Mouse (Mus musculus) intestine, embryonic 14.5 days (tissue): ENCODE results near the gene Hist3h2a. TPM values are rescaled to one million over a fixed set of nuclear protein-coding genes. Genes with fewer than 3 reads are reported as not detected.

Source experiments
- ATAC-seq: fragments of 200-750 bp; cut with Nextera tagmentation; replicated peaks from 2 replicates; pipeline ENCODE4 v1.8.0; 2017; ENCODE audit warnings: low read depth, moderate number of reproducible peaks, moderate TSS enrichment, moderate library complexity; ENCODE audit not compliant: low FRiP score, low TSS enrichment
- DNase-seq: peaks from one replicate; pipeline ENCODE4 v3.0.0-alpha.2; 2018; ENCODE audit warnings: low spot score
- H3K27ac ChIP-seq: fragments of 300-500 bp; sonication (generic); 2 replicates; pipeline ENCODE4 v1.5.1; 2014; ENCODE audit warnings: low read depth, mild to moderate bottlenecking, control low read depth
- H3K27me3 ChIP-seq: fragments of 300-500 bp; sonication (generic); replicated peaks from 2 replicates; pipeline ENCODE4 v1.6.1; 2014; ENCODE audit warnings: low read length, control low read depth; ENCODE audit not compliant: control insufficient read depth, insufficient read depth
- H3K36me3 ChIP-seq: fragments of 300-500 bp; sonication (generic); 2 replicates; pipeline ENCODE4 v1.6.1; 2014; ENCODE audit warnings: low read length, control low read depth; ENCODE audit not compliant: control insufficient read depth, insufficient read depth
- H3K4me1 ChIP-seq: fragments of 300-500 bp; sonication (generic); replicated peaks from 2 replicates; pipeline ENCODE4 v1.6.1; 2014; ENCODE audit warnings: low read length, control low read depth, mixed read lengths; ENCODE audit not compliant: control insufficient read depth, insufficient read depth
- H3K4me2 ChIP-seq: fragments of 300-500 bp; sonication (generic); 2 replicates; pipeline ENCODE4 v1.6.1; 2014; ENCODE audit warnings: low read length
- H3K4me3 ChIP-seq: fragments of 300-500 bp; sonication (generic); 2 replicates; pipeline ENCODE4 v1.5.1; 2014; ENCODE audit warnings: low read depth, low read length, control low read depth, mixed read lengths
- H3K9ac ChIP-seq: fragments of 300-500 bp; sonication (generic); 2 replicates; pipeline ENCODE4 v1.6.1; 2014; ENCODE audit warnings: mild to moderate bottlenecking, low read length
- H3K9me3 ChIP-seq: fragments of 300-500 bp; sonication (generic); 2 replicates; pipeline ENCODE4 v1.6.1; 2016; ENCODE audit warnings: low read length, control low read depth; ENCODE audit not compliant: control insufficient read depth
- WGBS: fragments of 180-500 bp; shearing (Covaris S2); extraction: QIAGEN DNeasy Blood & Tissue Kit; methylation state at CpG from one replicate; pipeline ENCODE4 v1.1.7; 2014; 5-methylcytosine and 5-hydroxymethylcytosine counted together
- polyA plus RNA-seq: library from polyadenylated mRNA; unstranded; fragments of >200 nt; fragmentation: Nextera tagmentation; extraction: Ambion mirVana; gene quantifications from 2 replicates; pipeline ENCODE4 v1.2.1, GENCODE M21; 2014

Hist3h2a gene
- 28.7 and 30.3 TPM in 2 replicates for polyA plus RNA-seq

DNA sequence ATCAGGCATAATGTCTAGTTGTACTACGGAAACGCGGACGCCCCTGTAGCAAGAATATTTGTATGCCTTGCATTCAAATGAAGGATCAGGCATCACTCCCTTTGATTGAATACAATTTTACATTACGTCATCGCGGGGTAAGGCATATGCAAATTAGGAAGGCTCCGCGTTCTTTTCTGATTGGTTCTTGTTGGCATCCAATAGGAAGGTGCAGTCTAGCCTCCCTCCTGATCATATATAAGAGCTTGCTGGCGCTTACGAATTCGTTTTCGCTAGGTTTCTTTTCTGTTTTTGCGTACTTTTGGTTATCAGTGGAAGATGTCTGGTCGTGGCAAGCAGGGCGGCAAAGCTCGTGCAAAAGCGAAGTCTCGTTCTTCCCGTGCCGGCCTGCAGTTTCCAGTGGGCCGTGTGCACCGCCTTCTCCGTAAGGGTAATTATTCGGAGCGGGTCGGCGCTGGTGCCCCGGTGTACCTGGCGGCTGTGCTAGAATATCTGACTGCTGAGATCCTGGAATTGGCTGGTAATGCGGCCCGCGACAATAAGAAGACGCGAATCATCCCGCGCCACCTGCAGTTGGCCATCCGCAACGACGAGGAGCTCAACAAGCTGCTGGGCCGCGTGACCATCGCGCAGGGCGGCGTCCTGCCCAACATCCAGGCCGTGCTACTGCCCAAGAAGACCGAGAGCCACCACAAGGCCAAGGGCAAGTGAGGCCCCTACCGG lies at the start of gene Hist3h2a, which contains the start of gene Trim17:
Hist3h2a (plus strand) TSS at position 266 of the 723 bp plus-strand sequence.
Trim17 (plus strand) TSS at position 266 of the 723 bp plus-strand sequence.
- peak; percentile 91 for ATAC-seq

DNA sequence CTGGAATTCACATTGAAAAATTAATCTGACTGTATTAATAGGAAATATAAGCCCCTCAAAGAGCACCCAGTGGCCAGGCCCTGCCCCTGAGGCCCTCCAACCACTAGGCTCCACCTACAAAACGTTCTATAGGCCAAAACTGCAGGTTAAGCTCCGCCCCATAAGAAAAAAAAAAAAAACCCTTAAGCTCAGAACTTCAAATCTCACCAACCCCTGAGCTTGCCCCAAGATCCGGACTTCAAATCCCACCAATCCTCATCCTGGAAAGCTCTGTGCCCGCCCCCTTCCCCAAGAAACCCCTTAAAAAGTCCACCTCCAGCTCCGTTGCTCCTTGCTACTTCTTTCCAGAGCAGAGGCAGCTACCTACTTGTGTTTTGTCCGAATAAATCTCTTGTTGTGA lies 49.6 kb upstream of the Hist3h2a start:
- Histone ChIP-seq H3K4me1 (peaks cover 7% of the 10 kb centered on the region; the same call in 1 of the 2 replicates), H3K9ac (no peak overlapping the region), H3K27ac (no peak overlapping the region), H3K27me3 (no peaks in the 10 kb centered on the region), H3K36me3 (peaks cover 23% of the 10 kb centered on the region), H3K4me2 (peak overlapping the region; percentile 81; the same call in 1 of the 2 replicates), H3K9me3 (no peaks in the 10 kb centered on the region), H3K4me3 (no peak overlapping the region)
- DNase-seq, result no peak
- WGBS, result 53% methylated on average over 6 of the region's 6 CpGs
- no peak for ATAC-seq

More for the DNA sequence above, at the start of gene Hist3h2a, which contains the start of gene Trim17:
- Histone ChIP-seq H3K27ac (peak within 1 kb of the TSS; percentile 100), H3K4me3 (peak within 1 kb of the TSS; percentile 80), H3K36me3 (peaks cover 19% of the 10 kb centered on the region), H3K27me3 (no peaks in the 10 kb centered on the region), H3K4me2 (peak within 1 kb of the TSS; percentile 94), H3K4me1 (peaks cover 26% of the 10 kb centered on the region), H3K9ac (peak within 1 kb of the TSS; percentile 95), H3K9me3 (no peaks in the 10 kb centered on the region)
- DNase-seq, result peak; percentile 94
- WGBS, result under 1% methylated on average over 49 of the region's 49 CpGs

DNA sequence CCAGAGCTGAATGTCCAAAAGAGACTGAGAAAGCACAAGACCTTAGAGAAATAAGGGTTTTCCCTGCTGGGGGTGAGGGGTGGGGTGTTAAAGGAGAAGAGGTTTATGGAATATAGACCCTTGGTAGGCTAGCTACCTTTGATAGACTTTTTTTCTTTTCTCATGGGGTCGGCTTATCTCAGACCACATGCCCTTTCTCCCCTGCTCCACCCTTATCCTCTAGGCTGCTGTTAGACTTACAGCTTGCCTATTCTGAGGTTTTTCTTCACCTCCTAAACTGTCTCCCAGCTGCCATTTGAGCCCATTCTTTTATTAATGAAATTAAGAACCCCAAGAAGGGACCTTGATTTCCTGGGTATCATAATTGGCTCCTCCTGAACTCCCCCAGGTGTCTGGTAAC lies 40.7 kb upstream of the Hist3h2a start:
- no peaks in the 10 kb centered on the region for H3K4me1 ChIP-seq
- H3K36me3 ChIP-seq, result no peaks in the 10 kb centered on the region
- 53% methylated on average over 1 of the region's 1 CpGs for WGBS
- no peak overlapping the region for H3K27ac ChIP-seq
- no peak overlapping the region for H3K9ac ChIP-seq
- H3K27me3 ChIP-seq, result no peaks in the 10 kb centered on the region
- H3K9me3 ChIP-seq, result no peaks in the 10 kb centered on the region
- no peak overlapping the region for H3K4me2 ChIP-seq
- no peak for ATAC-seq
- H3K4me3 ChIP-seq, result no peak overlapping the region
- DNase-seq, result no peak

DNA sequence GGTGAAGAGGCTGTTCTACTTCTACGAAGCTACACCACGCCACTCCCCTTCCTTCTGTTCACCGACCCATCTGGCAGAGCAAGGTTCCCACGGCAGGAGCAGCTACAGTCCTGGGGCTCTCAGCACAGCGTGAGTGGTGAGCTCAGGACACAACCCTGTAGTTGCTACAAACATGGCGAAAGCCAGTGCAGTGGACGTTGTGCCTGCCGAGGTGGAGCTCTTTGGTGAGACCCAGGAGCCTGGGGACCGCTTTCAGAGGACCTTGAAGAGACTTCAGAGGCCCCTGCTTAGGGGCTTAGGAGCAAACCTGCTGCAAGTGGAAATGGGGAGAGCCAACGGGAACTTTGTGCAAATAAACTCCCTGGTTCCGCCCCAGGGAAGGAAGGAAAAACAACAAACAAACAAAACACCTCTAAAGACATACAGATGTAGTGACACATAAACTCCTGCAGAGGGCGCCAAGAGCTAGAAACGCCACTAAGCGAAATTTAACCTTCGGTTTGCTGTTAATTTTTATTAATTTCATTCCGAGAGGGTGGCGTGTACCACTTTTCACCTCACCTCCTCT lies 39.9 kb upstream of the Hist3h2a start:
- WGBS, result 17% methylated on average over 17 of the region's 17 CpGs
- no peaks in the 10 kb centered on the region for H3K36me3 ChIP-seq
- DNase-seq (peak; percentile 79), ATAC-seq (0 out of 2 replicates have a peak, but pooled peaks have one; percentile 8)
- H3K4me3 ChIP-seq, result peak overlapping the region; percentile 30
- H3K9ac ChIP-seq, result peak overlapping the region; percentile 35
- no peaks in the 10 kb centered on the region for H3K4me1 ChIP-seq
- H3K27ac ChIP-seq, result no peak overlapping the region
- H3K27me3 ChIP-seq, result no peaks in the 10 kb centered on the region
- H3K4me2 ChIP-seq, result peak overlapping the region; percentile 61
- H3K9me3 ChIP-seq, result no peaks in the 10 kb centered on the region

DNA sequence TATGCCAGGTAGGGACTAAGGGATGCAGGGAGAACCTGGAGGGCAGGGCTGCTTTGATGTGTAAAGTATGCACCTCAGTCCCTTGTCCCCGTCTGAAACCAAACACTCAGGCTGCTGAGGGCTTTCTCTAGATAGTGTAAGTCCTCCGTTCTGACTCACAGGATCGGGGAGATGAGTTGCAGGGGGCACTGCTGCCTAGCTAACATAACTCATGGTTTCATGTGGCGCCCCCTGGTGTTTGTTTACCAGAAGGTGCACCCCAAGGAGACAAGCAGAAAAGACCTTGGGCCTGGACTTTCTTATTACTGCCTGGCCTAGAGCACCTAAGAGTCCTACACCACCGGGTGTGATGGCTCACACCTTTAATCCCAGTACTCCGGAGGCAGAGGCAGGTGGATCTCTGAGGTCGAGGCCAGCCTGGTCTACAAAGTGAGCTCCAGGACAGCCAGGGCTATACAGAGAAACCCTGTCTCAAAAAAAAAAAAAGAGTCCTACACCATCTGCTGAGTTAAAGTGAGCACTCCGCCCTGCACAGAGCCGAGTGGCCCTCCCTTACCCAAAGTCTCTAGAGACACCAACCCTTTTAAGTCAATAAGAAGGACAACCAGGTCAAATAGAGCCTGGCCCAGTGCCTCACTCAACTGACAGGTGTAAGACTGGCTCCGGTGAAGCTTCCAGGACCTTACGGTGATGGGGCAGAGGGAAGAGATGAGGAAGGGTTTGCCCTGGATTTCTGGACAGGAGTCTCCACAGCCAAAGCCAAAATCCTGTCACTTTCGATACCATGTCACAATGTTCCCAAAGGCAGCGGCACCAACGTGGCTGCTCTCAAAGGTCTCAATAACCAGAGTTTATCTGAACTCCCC lies 37.4 kb upstream of the Hist3h2a start:
- H3K9ac ChIP-seq, result no peak overlapping the region

DNA sequence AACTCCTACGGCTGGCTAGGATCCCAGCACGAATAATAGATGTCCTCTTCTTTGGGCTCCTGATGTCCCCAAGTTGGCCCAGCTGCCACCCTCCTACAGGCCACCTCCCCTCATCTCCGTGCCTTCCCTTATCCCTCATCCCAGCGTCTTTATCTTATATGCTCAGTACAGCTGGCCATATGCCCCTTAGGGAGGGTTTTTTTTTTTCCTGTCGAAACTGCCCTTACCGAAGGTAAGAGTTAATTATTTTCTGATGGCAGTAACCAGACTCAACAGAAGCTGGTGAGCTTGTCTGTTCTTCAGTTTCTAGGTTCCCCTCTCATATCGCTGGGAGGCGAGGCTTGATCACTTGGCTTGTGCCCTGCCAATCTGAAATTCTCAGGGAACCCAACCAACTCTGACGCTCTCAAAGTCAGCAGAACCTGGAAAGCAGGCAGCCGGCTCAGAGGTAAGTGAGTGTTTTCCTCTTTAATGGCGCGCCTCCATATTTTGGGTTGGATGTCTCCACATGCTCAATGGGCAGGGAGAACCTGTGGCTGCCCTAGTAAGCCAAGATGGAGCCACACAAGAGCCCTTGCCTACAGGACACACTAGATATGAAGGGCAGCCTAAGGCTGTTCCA lies 36.6 kb upstream of the Hist3h2a start, which contains the start of gene Btnl10:
Btnl10 (plus strand) TSS at position 164 of the 622 bp plus-strand sequence.
- Histone ChIP-seq H3K4me1 (no peaks in the 10 kb centered on the region), H3K27ac (no peak within 1 kb of the TSS), H3K4me3 (no peak within 1 kb of the TSS), H3K27me3 (no peaks in the 10 kb centered on the region), H3K4me2 (no peak within 1 kb of the TSS), H3K9ac (no peak within 1 kb of the TSS), H3K9me3 (no peaks in the 10 kb centered on the region), H3K36me3 (no peaks in the 10 kb centered on the region)
- WGBS, result 85% methylated on average over 12 of the region's 12 CpGs
- no peak for DNase-seq
- no peak for ATAC-seq

More for the DNA sequence above, 37.4 kb upstream of the Hist3h2a start:
- Histone ChIP-seq H3K9me3 (no peaks in the 10 kb centered on the region), H3K27ac (no peak overlapping the region), H3K4me1 (no peaks in the 10 kb centered on the region), H3K27me3 (no peaks in the 10 kb centered on the region), H3K4me3 (no peak overlapping the region), H3K4me2 (no peak overlapping the region), H3K36me3 (no peaks in the 10 kb centered on the region)
- WGBS, result 59% methylated on average over 14 of the region's 14 CpGs
- ATAC-seq (no peak), DNase-seq (no peak)

DNA sequence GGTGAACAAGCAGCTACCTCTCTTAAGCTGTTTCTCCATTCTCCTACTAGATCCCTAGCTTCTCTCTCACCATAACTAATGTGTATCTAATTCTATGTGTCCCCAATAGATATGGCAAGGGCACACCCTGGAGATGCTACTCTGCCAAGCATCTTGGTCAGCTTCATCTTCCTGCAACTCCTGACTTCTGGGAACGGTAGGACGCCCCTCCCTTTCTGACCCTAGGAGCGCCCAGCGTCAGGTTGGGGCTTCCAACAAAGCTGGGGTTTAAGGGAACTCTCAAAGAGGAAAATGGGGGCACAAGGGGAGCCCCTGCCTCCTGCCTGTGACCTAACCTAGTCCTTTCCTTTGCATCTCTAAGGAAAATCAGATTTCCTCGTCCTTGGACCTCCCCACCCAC lies 35.7 kb upstream of the Hist3h2a start:
- H3K4me1 ChIP-seq, result no peaks in the 10 kb centered on the region
- ATAC-seq (no peak), DNase-seq (no peak)
- no peaks in the 10 kb centered on the region for H3K36me3 ChIP-seq
- 73% methylated on average over 5 of the region's 5 CpGs for WGBS
- H3K4me2 ChIP-seq, result no peak overlapping the region
- no peak overlapping the region for H3K9ac ChIP-seq
- H3K27ac ChIP-seq, result no peak overlapping the region
- H3K9me3 ChIP-seq, result no peaks in the 10 kb centered on the region
- H3K4me3 ChIP-seq, result no peak overlapping the region
- no peaks in the 10 kb centered on the region for H3K27me3 ChIP-seq

DNA sequence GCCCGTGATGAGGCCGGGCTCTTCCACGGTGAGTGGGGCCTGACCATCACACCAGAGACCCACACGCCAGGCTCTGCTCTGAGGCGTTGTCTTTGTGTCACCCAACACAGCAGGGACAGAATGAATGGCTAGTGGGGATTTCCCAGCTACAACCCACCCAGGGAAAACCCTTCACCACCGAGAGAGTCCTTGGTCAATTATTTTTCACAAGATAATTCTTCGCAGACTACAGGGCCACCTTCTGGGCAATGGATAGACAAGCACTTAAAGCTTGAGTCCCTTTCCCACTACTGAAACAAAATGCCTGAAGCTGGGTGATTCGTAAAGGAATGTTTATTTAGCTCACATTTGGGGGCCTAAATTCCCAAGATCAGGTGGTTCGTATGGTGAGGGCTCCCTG lies 32.1 kb upstream of the Hist3h2a start:
- 79% methylated on average over 9 of the region's 9 CpGs for WGBS
- Histone ChIP-seq H3K27me3 (no peaks in the 10 kb centered on the region), H3K4me3 (no peak overlapping the region), H3K36me3 (no peaks in the 10 kb centered on the region), H3K4me1 (no peaks in the 10 kb centered on the region), H3K9ac (no peak overlapping the region), H3K27ac (no peak overlapping the region), H3K9me3 (no peaks in the 10 kb centered on the region), H3K4me2 (no peak overlapping the region)
- ATAC-seq (no peak), DNase-seq (no peak)
